Mouse (Mus musculus) forebrain, embryonic 12.5 days (tissue): ENCODE measurements around the gene Cfap46. TPM values are rescaled to one million over a fixed set of nuclear protein-coding genes. Genes with fewer than 3 reads are reported as not detected.
"Not testable (repeated sequence)": the region's sequence is repeated elsewhere in the genome, so short reads cannot be mapped to it uniquely, and the experiment has no call there.

ENCODE experiments used
- ATAC-seq: fragments of 200-750 bp; cut with Nextera tagmentation; 2 replicates; pipeline ENCODE4 v1.8.0; 2017; ENCODE audit warnings: moderate TSS enrichment; ENCODE audit not compliant: low FRiP score
- H3K27ac ChIP-seq: fragments of 300-500 bp; sonication (generic); 2 replicates; pipeline ENCODE4 v1.5.1; 2016; ENCODE audit warnings: mild to moderate bottlenecking
- H3K27me3 ChIP-seq: fragments of 300-500 bp; sonication (generic); 2 replicates; pipeline ENCODE4 v1.6.1; 2016; ENCODE audit warnings: mild to moderate bottlenecking
- H3K36me3 ChIP-seq: fragments of 300-500 bp; sonication (generic); replicated peaks from 2 replicates; pipeline ENCODE4 v1.6.1; 2016; ENCODE audit warnings: mild to moderate bottlenecking
- H3K4me1 ChIP-seq: fragments of 300-500 bp; sonication (generic); 2 replicates; pipeline ENCODE4 v1.6.1; 2016
- H3K4me2 ChIP-seq: fragments of 300-500 bp; sonication (generic); 2 replicates; pipeline ENCODE4 v1.6.1; 2016; ENCODE audit warnings: mild to moderate bottlenecking, moderate library complexity
- H3K4me3 ChIP-seq: fragments of 300-500 bp; sonication (generic); replicated peaks from 2 replicates; pipeline ENCODE4 v1.5.1; 2016; ENCODE audit warnings: mild to moderate bottlenecking
- H3K9ac ChIP-seq: fragments of 300-500 bp; sonication (generic); 2 replicates; pipeline ENCODE4 v1.6.1; 2016; ENCODE audit warnings: mild to moderate bottlenecking
- H3K9me3 ChIP-seq: fragments of 300-500 bp; sonication (generic); 2 replicates; pipeline ENCODE4 v1.6.1; 2016
- WGBS: fragments of 180-500 bp; shearing (Covaris S2); methylation state at CpG from one replicate; pipeline ENCODE4 v1.1.7; 2016; 5-methylcytosine and 5-hydroxymethylcytosine counted together
- polyA plus RNA-seq: library from polyadenylated mRNA; unstranded; fragments of >200 nt; fragmentation: Nextera tagmentation; extraction: Ambion mirVana; gene quantifications from 2 replicates; pipeline ENCODE4 v1.2.1, GENCODE M21; 2016

The Cfap46 gene
- polyA plus RNA-seq, 1 experiment from 2014 or later, result 0.57 TPM

DNA sequence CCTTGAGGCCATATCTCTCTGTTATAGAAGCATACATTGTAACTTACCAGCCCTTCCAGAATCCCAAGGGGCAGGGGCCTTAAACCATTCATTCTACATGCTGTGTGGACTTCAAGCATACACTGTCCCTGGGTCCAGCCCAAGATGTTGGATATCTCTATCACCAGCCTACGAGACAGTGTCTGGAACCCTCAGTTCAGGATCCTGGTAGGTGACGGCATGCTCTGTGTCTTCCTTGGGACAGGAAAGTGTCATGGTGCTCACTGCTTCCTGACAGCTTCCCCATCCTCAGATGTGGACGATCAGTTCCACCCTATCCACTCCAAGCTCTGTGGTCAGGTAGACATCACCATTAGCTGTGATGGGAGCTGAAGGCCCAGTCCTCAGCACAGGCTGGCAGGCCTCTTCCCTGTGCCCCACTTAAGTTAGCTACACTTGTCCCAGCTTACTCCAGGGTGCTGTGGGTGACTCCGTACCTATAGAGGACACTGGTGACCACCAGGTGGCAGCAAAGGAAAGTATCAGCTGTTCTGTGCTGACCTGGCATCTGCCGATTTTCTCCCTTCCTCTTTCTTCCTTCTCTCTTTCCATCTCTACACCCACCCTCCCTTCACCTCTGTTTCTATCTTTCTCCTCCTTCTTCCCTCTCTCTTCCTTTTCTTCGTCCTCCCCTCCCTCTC is 19.7 kb upstream of the Cfap46 start:
- H3K36me3 ChIP-seq, result no peaks in the 10 kb centered on the region
- no peak overlapping the region for H3K4me2 ChIP-seq
- no peaks in the 10 kb centered on the region; the same call in 1 of the 2 replicates for H3K4me1 ChIP-seq
- H3K27ac ChIP-seq, result no peak overlapping the region
- no peak overlapping the region for H3K9ac ChIP-seq
- H3K27me3 ChIP-seq, result peaks cover 14% of the 10 kb centered on the region
- H3K9me3 ChIP-seq, result no peaks in the 10 kb centered on the region
- no peak overlapping the region for H3K4me3 ChIP-seq
- WGBS, result 37% methylated on average over 6 of the region's 6 CpGs
- peak; percentile 79 for ATAC-seq

DNA sequence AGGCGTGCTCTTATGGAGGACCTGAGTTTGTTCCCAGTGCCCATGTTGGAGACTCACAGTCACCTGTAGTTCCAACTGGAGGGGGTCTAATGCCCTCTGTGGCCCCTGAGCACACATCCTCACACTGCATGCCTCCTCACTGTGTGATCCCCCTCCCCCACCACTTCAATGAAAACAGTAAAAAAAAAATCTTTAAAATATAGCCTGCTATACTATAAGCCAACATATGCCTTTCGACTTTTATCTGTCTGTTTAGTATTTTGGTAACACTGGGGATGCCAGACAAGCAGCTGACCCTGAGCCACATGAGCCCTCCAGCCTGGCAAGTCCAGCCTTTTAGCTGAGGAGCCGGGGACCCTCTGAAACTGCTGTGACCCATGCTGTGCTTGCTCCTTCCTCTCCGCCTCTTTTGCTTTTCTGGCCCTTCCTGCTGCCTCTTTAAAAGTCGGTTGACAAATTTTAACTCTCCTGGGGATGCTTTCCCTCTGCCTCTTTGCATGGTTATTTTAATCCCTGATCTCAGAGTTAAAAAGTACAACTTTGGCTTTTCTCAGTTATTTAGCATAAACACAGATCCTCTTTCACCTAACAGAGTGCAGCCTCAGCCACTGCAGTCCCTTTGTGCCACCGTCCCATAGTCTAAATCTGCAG is 18.2 kb upstream of the Cfap46 start:
- peaks cover 14% of the 10 kb centered on the region for H3K27me3 ChIP-seq
- H3K27ac ChIP-seq, result no peak overlapping the region
- H3K4me3 ChIP-seq, result no peak overlapping the region
- H3K4me1 ChIP-seq, result no peaks in the 10 kb centered on the region; the same call in 1 of the 2 replicates
- no peaks in the 10 kb centered on the region for H3K9me3 ChIP-seq
- H3K4me2 ChIP-seq, result no peak overlapping the region
- no peak for ATAC-seq
- WGBS, result 36% methylated on average over 6 of the region's 6 CpGs
- no peaks in the 10 kb centered on the region for H3K36me3 ChIP-seq
- H3K9ac ChIP-seq, result no peak overlapping the region

DNA sequence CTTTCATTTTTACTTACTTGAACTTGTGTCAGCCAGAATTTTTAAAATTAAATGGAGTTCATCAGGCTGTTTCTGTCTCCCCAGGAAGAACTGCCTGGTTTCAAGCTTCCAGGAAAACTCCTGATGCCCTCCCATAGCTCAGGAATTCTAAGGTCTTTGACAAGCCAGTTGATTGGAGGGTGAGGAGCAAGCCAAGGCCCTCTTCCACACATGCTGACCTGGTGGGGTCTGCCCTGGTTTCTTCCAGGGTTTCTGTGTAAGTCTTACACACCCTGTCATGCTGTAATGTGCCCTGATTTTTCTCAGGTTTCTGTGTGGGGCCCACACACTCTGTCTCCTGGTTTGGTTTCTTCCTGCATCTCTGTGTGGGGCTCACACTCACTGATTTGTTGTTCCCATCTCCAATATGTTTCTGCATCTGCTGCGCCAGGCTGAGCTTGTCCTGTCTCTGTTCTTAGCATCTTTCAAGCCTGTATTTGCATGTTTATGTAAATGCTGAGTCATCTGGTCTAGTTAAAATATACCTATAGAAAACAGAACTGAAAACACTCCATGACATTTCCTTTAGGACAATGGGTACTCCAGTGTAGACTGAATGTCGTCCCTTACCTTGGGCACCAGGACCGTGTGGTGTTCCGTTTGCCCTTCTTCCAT is 9.2 kb upstream of the Cfap46 start:
- Histone ChIP-seq H3K27ac (no peak overlapping the region), H3K9me3 (no peaks in the 10 kb centered on the region), H3K4me2 (no peak overlapping the region), H3K4me1 (no peaks in the 10 kb centered on the region), H3K4me3 (no peak overlapping the region), H3K27me3 (no peaks in the 10 kb centered on the region), H3K36me3 (no peaks in the 10 kb centered on the region), H3K9ac (no peak overlapping the region)
- 92% methylated on average over 4 of the region's 4 CpGs for WGBS
- ATAC-seq, result no peak

DNA sequence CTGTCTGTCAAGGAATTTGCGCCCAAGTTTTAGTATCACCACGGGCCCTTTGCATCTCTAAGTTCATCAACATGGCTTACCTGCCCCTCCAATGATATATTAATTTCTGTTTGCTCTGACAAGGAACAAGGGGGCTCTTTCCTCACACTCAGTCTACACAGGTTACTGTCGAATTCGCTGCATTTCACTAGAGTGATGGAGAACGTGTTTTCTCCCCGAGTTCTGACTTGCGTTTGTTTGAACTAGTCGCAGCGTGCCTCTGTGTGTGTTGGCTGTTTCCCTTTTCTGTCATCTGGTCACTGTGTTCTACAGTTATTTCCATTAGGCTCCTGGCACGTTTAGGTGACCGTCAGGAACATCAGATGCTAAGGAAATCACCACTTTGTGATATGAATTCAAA is 8.6 kb upstream of the Cfap46 start:
- no peaks in the 10 kb centered on the region for H3K9me3 ChIP-seq
- WGBS, result 89% methylated on average over 11 of the region's 11 CpGs
- no peak for ATAC-seq
- no peaks in the 10 kb centered on the region for H3K36me3 ChIP-seq
- H3K4me2 ChIP-seq, result no peak overlapping the region
- H3K4me1 ChIP-seq, result no peaks in the 10 kb centered on the region
- no peaks in the 10 kb centered on the region; the same call in 1 of the 2 replicates for H3K27me3 ChIP-seq
- H3K27ac ChIP-seq, result no peak overlapping the region
- no peak overlapping the region for H3K9ac ChIP-seq
- no peak overlapping the region for H3K4me3 ChIP-seq

DNA sequence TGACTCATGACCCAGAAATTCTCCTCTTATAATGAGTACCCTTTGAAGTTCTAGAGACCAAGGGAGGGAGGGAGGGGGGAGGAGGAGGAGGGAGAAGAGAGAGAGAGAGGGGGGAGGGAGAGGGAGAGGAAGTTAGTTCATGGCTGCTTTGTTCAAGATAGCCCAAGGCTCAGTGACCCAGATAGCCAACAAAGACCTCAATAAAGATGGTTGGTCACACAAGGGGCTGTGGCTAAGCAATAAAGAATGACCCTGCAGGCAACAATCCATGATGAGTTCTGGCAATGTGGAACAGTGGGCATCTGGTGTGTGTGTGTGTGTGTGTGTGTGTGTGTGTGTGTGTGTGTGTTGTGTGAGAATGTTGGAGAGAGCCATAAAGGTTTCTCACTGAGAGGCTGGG is 1.7 kb upstream of the Cfap46 start:
- no peak for ATAC-seq
- peaks cover 26% of the 10 kb centered on the region for H3K27me3 ChIP-seq
- H3K27ac ChIP-seq, result no peak overlapping the region
- H3K9me3 ChIP-seq, result no peaks in the 10 kb centered on the region
- no peak overlapping the region for H3K9ac ChIP-seq
- H3K4me3 ChIP-seq, result no peak overlapping the region
- H3K36me3 ChIP-seq, result no peaks in the 10 kb centered on the region
- H3K4me1 ChIP-seq, result peaks cover 17% of the 10 kb centered on the region
- H3K4me2 ChIP-seq, result no peak overlapping the region

DNA sequence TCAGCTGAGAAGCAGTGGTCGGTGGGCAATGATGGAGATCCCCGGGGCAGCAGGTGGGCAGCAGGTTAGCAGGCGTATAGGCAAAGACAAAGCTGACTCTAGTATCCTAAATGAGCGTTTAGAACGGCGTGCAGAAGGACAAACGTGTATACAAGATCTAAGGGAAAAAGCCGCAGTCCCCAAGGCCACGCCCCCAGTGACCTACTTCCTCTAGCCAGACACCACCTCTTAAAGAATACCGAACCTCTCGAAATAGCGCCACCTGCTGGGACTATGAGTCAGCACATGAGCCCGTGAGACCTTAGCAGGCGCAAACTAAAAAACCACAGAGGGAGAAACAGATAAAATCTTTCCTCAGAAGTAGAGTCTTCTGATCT is 924 bp upstream of the Cfap46 start:
- peak; percentile 79 for ATAC-seq
- H3K36me3 ChIP-seq, result no peaks in the 10 kb centered on the region
- H3K27ac ChIP-seq, result peak overlapping the region; percentile 53; the same call in 1 of the 2 replicates
- H3K9ac ChIP-seq, result peak overlapping the region; percentile 63
- H3K27me3 ChIP-seq, result peaks cover 26% of the 10 kb centered on the region
- peak overlapping the region; percentile 60 for H3K4me3 ChIP-seq
- H3K4me2 ChIP-seq, result peak overlapping the region; percentile 93
- no peaks in the 10 kb centered on the region for H3K9me3 ChIP-seq
- peaks cover 17% of the 10 kb centered on the region for H3K4me1 ChIP-seq
- WGBS, result 0% methylated on average over 14 of the region's 14 CpGs

DNA sequence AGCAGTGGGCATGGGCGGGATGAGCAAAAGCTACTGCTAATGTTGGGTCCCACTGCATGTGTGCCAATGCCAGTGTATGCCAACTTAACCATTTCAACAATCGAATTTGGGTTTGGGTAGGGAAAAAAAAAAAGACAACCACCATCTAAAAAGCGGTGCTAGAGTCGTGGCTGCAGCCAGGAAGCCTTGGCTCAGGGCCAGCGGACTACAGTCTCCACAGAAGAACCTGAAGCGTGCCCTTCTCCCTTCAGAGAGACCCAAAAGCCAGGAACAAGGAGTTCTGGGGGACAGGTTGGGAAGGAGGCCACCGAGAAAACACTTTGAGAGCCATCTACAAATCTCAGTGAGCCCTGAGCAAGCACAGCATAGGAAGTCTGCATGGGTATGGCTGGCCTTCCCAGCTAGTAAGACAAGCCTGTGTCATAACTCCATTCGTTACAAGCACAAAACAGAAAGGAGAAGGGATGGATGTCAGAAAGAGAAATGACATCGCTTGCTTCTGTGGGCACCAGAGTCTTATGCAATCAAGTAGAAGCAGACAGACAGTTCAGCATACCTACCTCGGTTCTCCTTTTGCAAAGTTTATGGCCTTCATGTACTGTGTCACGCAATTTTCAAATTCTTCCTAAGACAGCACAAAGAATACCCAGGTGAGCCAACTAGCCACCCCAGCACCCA is 1.6 kb downstream of the Cfap46 start:
- WGBS, result 84% methylated on average over 11 of the region's 11 CpGs

DNA sequence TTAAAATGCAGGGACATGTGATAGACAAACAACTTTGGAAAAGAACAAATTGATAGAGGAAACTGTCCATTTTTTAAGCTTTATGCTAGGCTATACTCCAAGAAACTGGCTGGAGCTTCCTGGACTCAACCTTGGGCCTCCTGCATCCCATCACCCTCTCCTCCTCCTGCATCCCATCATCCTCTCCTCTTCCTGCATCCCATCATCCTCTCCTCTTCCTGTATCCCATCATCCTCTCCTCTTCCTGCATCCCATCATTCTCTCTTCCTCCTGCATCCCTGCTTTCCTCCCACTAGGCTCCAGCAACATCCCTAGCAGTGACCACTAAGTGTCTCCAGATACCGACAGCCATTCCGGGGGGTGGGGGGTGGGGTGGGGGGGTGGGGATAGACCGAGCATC is 7.2 kb downstream of the Cfap46 start:
- no peak overlapping the region for H3K4me2 ChIP-seq
- H3K9ac ChIP-seq, result no peak overlapping the region
- H3K9me3 ChIP-seq, result no peaks in the 10 kb centered on the region
- H3K36me3 ChIP-seq, result no peaks in the 10 kb centered on the region
- no peak overlapping the region for H3K27ac ChIP-seq
- no peaks in the 10 kb centered on the region for H3K4me1 ChIP-seq
- WGBS, result 84% methylated on average over 3 of the region's 3 CpGs
- no peak overlapping the region for H3K4me3 ChIP-seq
- peaks cover 15% of the 10 kb centered on the region; the same call in 1 of the 2 replicates for H3K27me3 ChIP-seq
- no peak for ATAC-seq

More for the DNA sequence above, 1.6 kb downstream of the Cfap46 start:
- no peak overlapping the region for H3K4me3 ChIP-seq
- H3K27me3 ChIP-seq, result peaks cover 31% of the 10 kb centered on the region
- H3K27ac ChIP-seq, result no peak overlapping the region
- no peaks in the 10 kb centered on the region for H3K36me3 ChIP-seq
- H3K4me1 ChIP-seq, result peaks cover 17% of the 10 kb centered on the region
- no peak for ATAC-seq
- H3K9ac ChIP-seq, result no peak overlapping the region
- H3K9me3 ChIP-seq, result no peaks in the 10 kb centered on the region
- no peak overlapping the region for H3K4me2 ChIP-seq

DNA sequence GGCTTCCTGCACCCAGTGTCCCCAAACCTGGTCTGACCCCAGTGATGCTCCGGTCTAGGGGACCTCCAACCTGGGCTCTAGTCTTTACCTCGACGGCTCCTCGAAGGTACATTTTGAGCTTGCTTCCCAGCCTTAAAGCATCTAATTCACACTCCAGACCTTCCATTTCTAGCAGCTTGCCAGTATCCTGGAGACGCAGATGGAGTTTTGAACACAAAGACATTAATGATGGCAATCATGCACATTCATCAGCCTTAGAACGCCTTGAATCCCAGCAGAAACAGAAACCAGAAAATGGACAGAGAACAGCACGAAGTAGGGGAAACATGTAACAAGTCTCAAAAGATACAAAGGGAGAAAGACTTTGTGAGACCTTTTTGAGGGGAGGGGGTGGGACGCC is 16.7 kb downstream of the Cfap46 start:
- Histone ChIP-seq H3K9ac (no peak overlapping the region), H3K9me3 (no peaks in the 10 kb centered on the region), H3K4me3 (no peak overlapping the region), H3K27me3 (peaks cover 13% of the 10 kb centered on the region; the same call in 1 of the 2 replicates), H3K4me2 (no peak overlapping the region), H3K27ac (no peak overlapping the region), H3K4me1 (no peaks in the 10 kb centered on the region), H3K36me3 (no peaks in the 10 kb centered on the region)
- 73% methylated on average over 8 of the region's 8 CpGs for WGBS
- ATAC-seq, result no peak

DNA sequence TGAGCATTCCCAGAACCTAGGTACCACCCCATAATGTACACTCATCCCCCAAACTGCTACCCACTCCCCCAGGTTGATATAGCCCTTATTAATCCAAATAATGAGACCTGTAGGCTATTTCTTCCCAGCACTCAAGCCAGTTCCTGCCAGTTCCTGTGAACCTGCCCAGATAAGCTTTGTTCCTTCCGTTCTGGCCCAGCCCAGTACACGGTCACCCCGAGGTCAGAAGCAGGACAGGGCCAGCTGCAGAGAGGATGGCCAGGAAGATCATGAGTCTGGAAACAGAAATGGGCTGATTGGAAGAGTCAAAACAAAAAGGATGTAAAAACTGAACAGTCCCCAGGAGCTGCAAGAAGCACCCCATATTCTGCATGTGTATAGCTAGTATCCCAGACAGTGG is 20.3 kb downstream of the Cfap46 start:
- 72% methylated on average over 3 of the region's 3 CpGs for WGBS
- Histone ChIP-seq H3K27me3 (peaks cover 13% of the 10 kb centered on the region; the same call in 1 of the 2 replicates), H3K4me3 (no peak overlapping the region), H3K4me2 (no peak overlapping the region), H3K4me1 (no peaks in the 10 kb centered on the region), H3K27ac (no peak overlapping the region), H3K9ac (no peak overlapping the region), H3K36me3 (no peaks in the 10 kb centered on the region), H3K9me3 (no peaks in the 10 kb centered on the region)
- no peak for ATAC-seq

DNA sequence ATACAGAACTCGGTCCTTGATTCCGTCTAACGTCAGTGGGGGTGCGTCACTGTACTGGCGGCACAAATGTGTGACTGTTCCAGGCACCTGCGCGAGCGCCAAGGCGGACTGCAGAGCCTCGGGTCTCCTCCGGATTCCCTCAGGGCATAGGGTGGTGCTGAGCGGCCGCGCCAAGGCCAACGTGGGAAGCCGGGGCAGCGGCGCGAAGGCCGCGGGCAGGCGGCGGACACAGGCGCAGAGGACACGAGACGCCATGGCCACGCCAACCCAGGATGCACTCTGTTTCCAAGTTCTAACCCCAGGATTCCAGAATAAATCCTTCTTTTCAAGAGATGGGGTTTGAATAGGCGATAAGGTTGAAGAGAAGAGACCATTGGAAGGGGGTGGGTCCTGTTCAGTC is 23.7 kb downstream of the Cfap46 start:
- not testable (repeated sequence) for H3K9me3 ChIP-seq, H3K4me2 ChIP-seq, H3K4me3 ChIP-seq, H3K9ac ChIP-seq, H3K36me3 ChIP-seq, ATAC-seq, H3K27me3 ChIP-seq, H3K4me1 ChIP-seq, H3K27ac ChIP-seq
- 90% methylated on average over 28 of the region's 28 CpGs for WGBS

DNA sequence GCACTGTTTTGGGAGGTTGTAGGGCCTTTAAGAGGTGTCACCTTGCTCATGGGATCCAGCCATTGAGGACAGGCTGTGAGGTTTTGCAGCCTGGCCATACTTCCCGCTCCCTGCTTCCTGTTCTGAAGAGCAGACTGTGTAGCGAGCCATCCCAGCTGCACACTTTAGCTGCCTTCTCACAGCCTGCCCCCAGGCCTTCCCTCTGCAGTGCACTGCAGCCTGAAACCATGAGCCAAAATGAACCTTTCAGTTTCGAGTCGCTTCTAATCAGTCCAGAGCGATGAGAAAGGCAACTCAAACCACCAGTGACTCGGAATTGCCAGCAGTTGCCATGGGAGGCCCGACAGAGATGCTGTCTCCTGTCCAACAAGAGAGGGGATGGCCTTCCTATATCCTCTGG is 33.9 kb downstream of the Cfap46 start:
- H3K36me3 ChIP-seq, result no peaks in the 10 kb centered on the region
- WGBS, result 81% methylated on average over 7 of the region's 7 CpGs
- H3K9ac ChIP-seq, result no peak overlapping the region
- no peaks in the 10 kb centered on the region for H3K4me1 ChIP-seq
- no peak overlapping the region for H3K4me3 ChIP-seq
- H3K4me2 ChIP-seq, result no peak overlapping the region
- H3K27me3 ChIP-seq, result peaks cover 16% of the 10 kb centered on the region; the same call in 1 of the 2 replicates
- H3K27ac ChIP-seq, result no peak overlapping the region
- ATAC-seq, result no peak
- no peaks in the 10 kb centered on the region for H3K9me3 ChIP-seq
